Mouse (Mus musculus): ENCODE data around the gene Stn1. TPM values are rescaled to one million over a fixed set of nuclear protein-coding genes. Genes with fewer than 3 reads are reported as not detected.

Stn1 gene
- polyA plus RNA-seq, 1 experiment, result 30.1 TPM

- peaks cover 5% of the 10 kb centered on the region for H3K4me1 ChIP-seq (ENCODE audit: control insufficient read depth, insufficient read depth, low read length)
- TF ChIP-seq POLR2A (IDR thresholded peaks at IDR 0.05; ENCODE audit: low read depth, low read length), result no peak
- peak; percentile 73 for TF ChIP-seq CTCF (IDR thresholded peaks at IDR 0.05; ENCODE audit: borderline replicate concordance, insufficient read depth, low read length)
- H3K4me3 ChIP-seq (ENCODE audit: insufficient read depth, low read length), result no peak overlapping the region
- H3K27ac ChIP-seq (ENCODE audit: insufficient read depth, low read length), result no peak overlapping the region
Measured at GRCm38 (mm10) chr19:47503625-47504024, 33.7 kb downstream of the Stn1 start.

DNA sequence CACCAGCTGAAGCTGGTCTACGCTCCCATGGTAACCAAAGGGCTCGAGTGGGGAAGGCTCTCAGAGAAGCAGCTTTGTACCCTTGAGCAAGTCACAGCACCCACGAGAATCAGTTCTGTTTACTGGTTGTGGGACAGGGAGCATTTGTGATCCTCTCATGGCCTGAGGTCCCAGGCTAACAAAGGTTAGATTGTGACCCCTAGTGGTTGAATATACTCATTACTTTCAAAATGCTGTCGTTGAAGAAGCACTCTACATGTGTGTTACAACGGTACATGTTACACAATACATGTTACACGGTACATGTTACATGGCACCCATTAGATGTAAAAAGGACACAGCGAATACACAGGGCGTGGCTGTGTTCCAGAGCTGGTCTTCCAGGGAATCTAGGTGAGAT, 34.7 kb downstream of the Stn1 start:
- H3K4me3 ChIP-seq (ENCODE audit: insufficient read depth, low read length), result no peak overlapping the region
- H3K4me1 ChIP-seq (ENCODE audit: control insufficient read depth, insufficient read depth, low read length), result peaks cover 3% of the 10 kb centered on the region; the same call in 1 of the 2 replicates
- 0 out of 2 replicates have a peak, but pooled peaks have one; percentile 7 for TF ChIP-seq CTCF (IDR thresholded peaks at IDR 0.05; ENCODE audit: borderline replicate concordance, insufficient read depth, low read length)
- TF ChIP-seq POLR2A (IDR thresholded peaks at IDR 0.05; ENCODE audit: low read depth, low read length), result no peak
- H3K27ac ChIP-seq (ENCODE audit: insufficient read depth, low read length), result no peak overlapping the region

GRCm38 (mm10) chr19:47500389-47501011, 36.8 kb downstream of the Stn1 start:
- no peak overlapping the region for H3K27ac ChIP-seq (ENCODE audit: insufficient read depth, low read length)
- peaks cover 3% of the 10 kb centered on the region; the same call in 1 of the 2 replicates for H3K4me1 ChIP-seq (ENCODE audit: control insufficient read depth, insufficient read depth, low read length)
- TF ChIP-seq POLR2A (IDR thresholded peaks at IDR 0.05; ENCODE audit: low read depth, low read length) (no peak), CTCF (IDR thresholded peaks at IDR 0.05; ENCODE audit: borderline replicate concordance, insufficient read depth, low read length) (no peak)
- no peak overlapping the region for H3K4me3 ChIP-seq (ENCODE audit: insufficient read depth, low read length)

GRCm38 (mm10) chr19:47499841-47500240, 37.5 kb downstream of the Stn1 start:
- TF ChIP-seq CTCF (IDR thresholded peaks at IDR 0.05; ENCODE audit: borderline replicate concordance, insufficient read depth, low read length), result no peak
- TF ChIP-seq POLR2A (IDR thresholded peaks at IDR 0.05; ENCODE audit: low read depth, low read length), result no peak
- Histone ChIP-seq H3K4me1 (ENCODE audit: control insufficient read depth, insufficient read depth, low read length) (peaks cover 3% of the 10 kb centered on the region; the same call in 1 of the 2 replicates), H3K27ac (ENCODE audit: insufficient read depth, low read length) (no peak overlapping the region), H3K4me3 (ENCODE audit: insufficient read depth, low read length) (no peak overlapping the region)

GRCm38 (mm10) chr19:47498942-47499341, 38.4 kb downstream of the Stn1 start:
- TF ChIP-seq CTCF (IDR thresholded peaks at IDR 0.05; ENCODE audit: borderline replicate concordance, insufficient read depth, low read length), result no peak
- no peak for TF ChIP-seq POLR2A (IDR thresholded peaks at IDR 0.05; ENCODE audit: low read depth, low read length)
- H3K27ac ChIP-seq (ENCODE audit: insufficient read depth, low read length), result no peak overlapping the region

DNA sequence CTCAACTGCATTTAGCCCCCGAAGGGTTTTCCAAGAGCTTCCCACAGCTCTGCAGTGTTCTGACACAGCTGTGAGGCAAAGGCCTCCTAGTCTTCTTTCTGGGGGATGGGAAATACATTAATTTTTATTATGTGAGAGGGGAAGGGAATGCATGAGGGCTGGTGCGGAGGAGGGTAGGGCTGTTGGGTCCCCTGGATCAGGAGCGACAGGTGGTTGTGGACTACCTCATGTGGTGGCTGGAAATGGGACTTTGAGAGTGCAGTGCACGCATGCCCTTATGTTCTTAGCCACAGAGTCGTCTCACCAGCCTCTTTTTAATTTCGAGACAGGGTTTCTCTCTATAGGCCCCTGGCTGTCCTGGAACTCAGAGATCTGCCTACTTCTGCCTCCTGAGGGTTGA, 39.6 kb downstream of the Stn1 start:
- Histone ChIP-seq H3K4me1 (ENCODE audit: control insufficient read depth, insufficient read depth, low read length) (peaks cover 11% of the 10 kb centered on the region), H3K27ac (ENCODE audit: insufficient read depth, low read length) (no peak overlapping the region), H3K4me3 (ENCODE audit: insufficient read depth, low read length) (no peak overlapping the region)
- TF ChIP-seq POLR2A (IDR thresholded peaks at IDR 0.05; ENCODE audit: low read depth, low read length) (no peak), CTCF (IDR thresholded peaks at IDR 0.05; ENCODE audit: borderline replicate concordance, insufficient read depth, low read length) (no peak)

More at GRCm38 (mm10) chr19:47498942-47499341, 38.4 kb downstream of the Stn1 start:
- Histone ChIP-seq H3K4me1 (ENCODE audit: control insufficient read depth, insufficient read depth, low read length) (peaks cover 9% of the 10 kb centered on the region), H3K4me3 (ENCODE audit: insufficient read depth, low read length) (no peak overlapping the region)

DNA sequence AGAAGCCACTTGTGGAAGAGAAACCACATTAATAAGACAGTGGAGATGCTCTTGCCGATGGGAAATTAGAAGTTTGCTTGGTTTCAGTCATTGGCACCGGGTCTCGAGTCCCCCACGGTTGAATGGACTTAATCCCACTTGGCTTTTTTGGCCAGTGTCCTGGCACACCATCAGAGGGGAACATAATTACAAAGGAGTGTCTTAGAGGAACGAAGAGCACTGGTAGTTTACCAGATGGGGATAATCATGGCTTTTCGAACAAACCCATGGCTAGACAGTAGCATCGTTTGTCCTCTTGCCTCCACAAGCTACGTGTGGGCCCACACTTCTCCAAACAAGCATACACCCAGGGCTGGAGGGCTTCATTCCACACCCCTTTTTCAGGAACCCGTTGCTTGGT, 40.0 kb downstream of the Stn1 start:
- Histone ChIP-seq H3K4me1 (ENCODE audit: control insufficient read depth, insufficient read depth, low read length) (peaks cover 16% of the 10 kb centered on the region), H3K4me3 (ENCODE audit: insufficient read depth, low read length) (no peak overlapping the region), H3K27ac (ENCODE audit: insufficient read depth, low read length) (no peak overlapping the region)
- TF ChIP-seq CTCF (IDR thresholded peaks at IDR 0.05; ENCODE audit: borderline replicate concordance, insufficient read depth, low read length) (no peak), POLR2A (IDR thresholded peaks at IDR 0.05; ENCODE audit: low read depth, low read length) (no peak)

- peaks cover 16% of the 10 kb centered on the region for H3K4me1 ChIP-seq (ENCODE audit: control insufficient read depth, insufficient read depth, low read length)
- TF ChIP-seq CTCF (IDR thresholded peaks at IDR 0.05; ENCODE audit: borderline replicate concordance, insufficient read depth, low read length) (no peak), POLR2A (IDR thresholded peaks at IDR 0.05; ENCODE audit: low read depth, low read length) (no peak)
- H3K27ac ChIP-seq (ENCODE audit: insufficient read depth, low read length), result peak overlapping the region; percentile 72
- no peak overlapping the region for H3K4me3 ChIP-seq (ENCODE audit: insufficient read depth, low read length)
Measured at GRCm38 (mm10) chr19:47493017-47493997, 44.0 kb downstream of the Stn1 start.

DNA sequence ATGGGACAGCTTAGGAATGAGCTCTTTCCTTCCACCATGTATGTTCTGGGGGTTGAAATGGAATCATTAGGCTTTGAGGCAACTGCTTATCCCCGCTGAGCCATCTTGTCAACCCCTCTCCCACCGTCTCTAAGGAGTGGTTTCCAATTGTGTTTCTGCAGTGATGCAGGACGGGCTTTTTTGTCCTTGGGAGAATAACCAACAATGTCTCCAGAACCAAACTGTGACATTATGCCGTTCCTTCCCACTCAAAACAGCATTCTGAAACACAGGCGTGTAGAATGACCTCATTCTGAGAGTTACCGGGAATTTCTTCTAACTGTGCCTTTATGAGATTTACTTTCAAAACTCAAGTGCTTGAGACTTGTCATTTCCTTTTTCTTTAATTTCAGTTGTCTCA, 44.9 kb downstream of the Stn1 start:
- Histone ChIP-seq H3K4me3 (ENCODE audit: insufficient read depth, low read length) (no peak overlapping the region), H3K27ac (ENCODE audit: insufficient read depth, low read length) (peak overlapping the region; percentile 72), H3K4me1 (ENCODE audit: control insufficient read depth, insufficient read depth, low read length) (peaks cover 16% of the 10 kb centered on the region)
- TF ChIP-seq POLR2A (IDR thresholded peaks at IDR 0.05; ENCODE audit: low read depth, low read length) (no peak), CTCF (IDR thresholded peaks at IDR 0.05; ENCODE audit: borderline replicate concordance, insufficient read depth, low read length) (no peak)

Measured in embryonic fibroblast, embryonic 13.5 days (primary cell).